In the genomic region with DNA sequence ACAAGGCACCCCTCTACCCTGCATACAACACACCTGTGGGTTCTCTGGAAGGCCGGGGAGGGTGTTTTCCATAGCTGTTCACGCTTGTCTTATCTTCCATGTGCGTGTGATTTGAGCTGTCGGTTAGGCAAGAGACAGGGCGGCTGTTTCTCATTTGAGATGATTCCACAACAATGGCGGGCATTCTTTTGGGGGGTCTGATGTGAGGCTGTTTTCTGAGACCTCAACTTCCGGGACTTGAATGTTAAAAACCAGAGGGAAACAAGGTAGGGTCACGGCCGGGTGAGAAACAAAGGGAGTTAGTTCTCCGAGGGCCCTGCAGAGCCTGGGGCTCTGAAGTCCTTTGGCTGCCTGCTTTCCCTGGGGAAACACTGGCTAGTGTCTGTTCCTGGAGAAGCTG, we compare ENCODE assay signal across 21 mouse cellular contexts. TPM values are rescaled to one million over a fixed set of nuclear protein-coding genes. Genes with fewer than 3 reads are reported as not detected.
DNase-seq lines count a peak whose midpoint lies in the region; ATAC-seq and TF ChIP-seq lines count a peak whose summit lies in the region.
"Had no signal": no experiment of that assay in that cellular context is flagged by ENCODE, and none has a peak within 500 bp of the region (broad histone marks: within the 10 kb centered on the region; RNA-seq: fewer than 3 reads in every experiment).

No protein-coding gene starts in this region.

- H3K4me1 ChIP-seq in hindbrain, embryonic 12.5 days = peaks cover 8% of the 10 kb centered on the region; the same call in 1 of the 2 replicates
- no peaks in the 10 kb centered on the region for H3K4me1 ChIP-seq in hindbrain, postnatal 0 days (ENCODE audit: insufficient read depth, low read length)
- H3K4me1 ChIP-seq in embryonic facial prominence, embryonic 10.5 days = peaks cover 36% of the 10 kb centered on the region
- peaks cover 15% of the 10 kb centered on the region; the same call in 1 of the 2 replicates for H3K4me1 ChIP-seq in embryonic facial prominence, embryonic 14.5 days (ENCODE audit: control insufficient read depth, insufficient read depth, low read length)
- H3K4me1 ChIP-seq in kidney, embryonic 14.5 days (ENCODE audit: control insufficient read depth, insufficient read depth, low read length) = 0 out of 2 replicates have a peak, but pooled peaks cover 7% of the 10 kb centered on the region
- H3K4me1 ChIP-seq: heart, embryonic 15.5 days had no signal

- ATAC-seq in hindbrain, embryonic 12.5 days (ENCODE audit: low FRiP score) = no peak
- ATAC-seq in hindbrain, postnatal 0 days = no peak
- ATAC-seq in embryonic facial prominence, embryonic 14.5 days (ENCODE audit: low read depth) = 0 out of 2 replicates have a peak, but pooled peaks have one; percentile 41
- no peak for ATAC-seq in kidney, embryonic 14.5 days (ENCODE audit: low FRiP score, low TSS enrichment)
- ATAC-seq: forebrain, embryonic 15.5 days; intestine, embryonic 16.5 days had no signal

- no peak for TF ChIP-seq CTCF in hindbrain, postnatal 0 days (IDR thresholded peaks at IDR 0.05; ENCODE audit: low read depth)

- peaks cover 70% of the 10 kb centered on the region for H3K27me3 ChIP-seq in hindbrain, embryonic 12.5 days
- H3K27me3 ChIP-seq in hindbrain, postnatal 0 days (ENCODE audit: insufficient read depth, low read length) = peaks cover 49% of the 10 kb centered on the region
- peaks cover 64% of the 10 kb centered on the region for H3K27me3 ChIP-seq in embryonic facial prominence, embryonic 10.5 days (replicated peaks; ENCODE audit: low read depth, poor library complexity, severe bottlenecking)
- peaks cover 14% of the 10 kb centered on the region for H3K27me3 ChIP-seq in embryonic facial prominence, embryonic 14.5 days (replicated peaks; ENCODE audit: control insufficient read depth, insufficient read depth, low read length)
- H3K27me3 ChIP-seq in kidney, embryonic 14.5 days (ENCODE audit: control insufficient read depth, insufficient read depth, low read length) = peaks cover 25% of the 10 kb centered on the region

- no peak overlapping the region for H3K4me2 ChIP-seq in hindbrain, embryonic 12.5 days (replicated peaks)
- no peak overlapping the region for H3K4me2 ChIP-seq in hindbrain, postnatal 0 days (ENCODE audit: low read depth, low read length)
- no peak overlapping the region for H3K4me2 ChIP-seq in embryonic facial prominence, embryonic 14.5 days (ENCODE audit: low read depth, low read length)
- H3K4me2 ChIP-seq in kidney, embryonic 14.5 days (replicated peaks; ENCODE audit: low read depth, low read length) = no peak overlapping the region
- H3K4me2 ChIP-seq: embryonic facial prominence, embryonic 12.5 days; forebrain, embryonic 15.5 days; heart, embryonic 15.5 days; hindbrain, embryonic 14.5 days had no signal

- peak overlapping the region; percentile 18; the same call in 1 of the 2 replicates for H3K9ac ChIP-seq in hindbrain, embryonic 12.5 days
- no peak overlapping the region for H3K9ac ChIP-seq in hindbrain, postnatal 0 days (replicated peaks; ENCODE audit: low read length)
- no peak overlapping the region; the same call in 1 of the 2 replicates for H3K9ac ChIP-seq in embryonic facial prominence, embryonic 14.5 days (ENCODE audit: low read depth, low read length)
- H3K9ac ChIP-seq in kidney, embryonic 14.5 days (ENCODE audit: low read depth, low read length) = no peak overlapping the region
- H3K9ac ChIP-seq: embryonic facial prominence, embryonic 12.5 days; forebrain, embryonic 15.5 days; heart, embryonic 15.5 days; hindbrain, embryonic 14.5 days had no signal

- H3K4me3 ChIP-seq in hindbrain, embryonic 12.5 days = no peak overlapping the region
- no peak overlapping the region for H3K4me3 ChIP-seq in hindbrain, postnatal 0 days (ENCODE audit: low read length)
- H3K4me3 ChIP-seq in embryonic facial prominence, embryonic 10.5 days = no peak overlapping the region
- no peak overlapping the region for H3K4me3 ChIP-seq in embryonic facial prominence, embryonic 14.5 days (ENCODE audit: low read depth, low read length)
- no peak overlapping the region for H3K4me3 ChIP-seq in kidney, embryonic 14.5 days (ENCODE audit: low read length)
- H3K4me3 ChIP-seq: embryonic facial prominence, embryonic 12.5 days; forebrain, embryonic 15.5 days; heart, embryonic 15.5 days had no signal

- H3K36me3 ChIP-seq in hindbrain, embryonic 12.5 days = no peaks in the 10 kb centered on the region
- no peaks in the 10 kb centered on the region for H3K36me3 ChIP-seq in hindbrain, postnatal 0 days (ENCODE audit: insufficient read depth, low read length)
- peaks cover 13% of the 10 kb centered on the region for H3K36me3 ChIP-seq in embryonic facial prominence, embryonic 10.5 days (replicated peaks)
- no peaks in the 10 kb centered on the region for H3K36me3 ChIP-seq in embryonic facial prominence, embryonic 14.5 days (ENCODE audit: control insufficient read depth, insufficient read depth, low read length)
- no peaks in the 10 kb centered on the region for H3K36me3 ChIP-seq in kidney, embryonic 14.5 days (ENCODE audit: control insufficient read depth, insufficient read depth, low read length)
- H3K36me3 ChIP-seq: embryonic facial prominence, embryonic 12.5 days; forebrain, embryonic 15.5 days; G1E; heart, embryonic 15.5 days had no signal

- H3K9me3 ChIP-seq in hindbrain, embryonic 12.5 days (replicated peaks) = no peaks in the 10 kb centered on the region
- no peaks in the 10 kb centered on the region for H3K9me3 ChIP-seq in hindbrain, postnatal 0 days (ENCODE audit: low read length)
- no peaks in the 10 kb centered on the region for H3K9me3 ChIP-seq in embryonic facial prominence, embryonic 10.5 days
- H3K9me3 ChIP-seq in embryonic facial prominence, embryonic 14.5 days (ENCODE audit: control insufficient read depth, low read length) = no peaks in the 10 kb centered on the region
- H3K9me3 ChIP-seq in kidney, embryonic 14.5 days (ENCODE audit: control insufficient read depth, low read length) = no peaks in the 10 kb centered on the region
- H3K9me3 ChIP-seq: embryonic facial prominence, embryonic 12.5 days; forebrain, embryonic 15.5 days; heart, embryonic 15.5 days had no signal

- WGBS in hindbrain, embryonic 12.5 days = 26% methylated on average over 10 of the region's 10 CpGs
- WGBS in hindbrain, postnatal 0 days = 31% methylated on average over 10 of the region's 10 CpGs
- 15% methylated on average over 10 of the region's 10 CpGs for WGBS in embryonic facial prominence, embryonic 10.5 days
- 6% methylated on average over 10 of the region's 10 CpGs for whole genome bisulfite sequencing in embryonic facial prominence, embryonic 14.5 days
- WGBS in kidney, embryonic 14.5 days = 47% methylated on average over 10 of the region's 10 CpGs

- DNase-seq in hindbrain, postnatal 0 days (ENCODE audit: low spot score) = no peak
- DNase-seq in embryonic facial prominence, embryonic 10.5 days (ENCODE audit: low spot score) = peak; percentile 56
- peak; percentile 34 for DNase-seq in embryonic facial prominence, embryonic 14.5 days (ENCODE audit: low spot score)
- DNase-seq in testis, postnatal 14 days (ENCODE audit: low spot score) = no peak
- DNase-seq: adrenal gland, postnatal 10 days; cerebellum, adult 11-12 months; cerebellum, adult 9-10 months; cerebellum, postnatal 25 days; gastrocnemius, postnatal 36 days; heart, adult 11 months; heart, postnatal 14 days had no signal

- H3K27ac ChIP-seq in hindbrain, embryonic 12.5 days = no peak overlapping the region
- H3K27ac ChIP-seq in hindbrain, postnatal 0 days = no peak overlapping the region
- no peak overlapping the region; the same call in 1 of the 2 replicates for H3K27ac ChIP-seq in embryonic facial prominence, embryonic 10.5 days (replicated peaks)
- no peak overlapping the region for H3K27ac ChIP-seq in embryonic facial prominence, embryonic 14.5 days (replicated peaks; ENCODE audit: low read depth, low read length)
- no peak overlapping the region for H3K27ac ChIP-seq in kidney, embryonic 14.5 days (ENCODE audit: low read depth, low read length)
- H3K27ac ChIP-seq: embryonic facial prominence, embryonic 12.5 days; forebrain, embryonic 15.5 days; heart, embryonic 15.5 days; hindbrain, embryonic 14.5 days had no signal

RNA-seq across cellular contexts. Expression of a gene that starts 11.6 kb away (rescaled TPM):
- polyA plus RNA-seq in hindbrain, embryonic 12.5 days (2016; fragmentation: Nextera tagmentation; extraction: Ambion mirVana) = 1.6 and 1.9 TPM in 2 replicates
- 0.14 and 0.47 TPM in 2 replicates for total RNA-seq in hindbrain, postnatal 0 days (2014; rRNA removed)
- 0.31 and 0.43 TPM in 2 replicates for polyA plus RNA-seq in hindbrain, postnatal 0 days (2015; fragmentation: Nextera tagmentation; extraction: Ambion mirVana)
- polyA plus RNA-seq in embryonic facial prominence, embryonic 10.5 days (2016; fragmentation: Nextera tagmentation; extraction: Ambion mirVana) = 13.7 and 15.4 TPM in 2 replicates
- 8.9 and 9.8 TPM in 2 replicates for polyA plus RNA-seq in embryonic facial prominence, embryonic 14.5 days (2014; fragmentation: Nextera tagmentation; extraction: Ambion mirVana)
- 0.60 and 0.66 TPM in 2 replicates for polyA plus RNA-seq in kidney, embryonic 14.5 days (2014; fragmentation: Nextera tagmentation; extraction: Ambion mirVana)
- total RNA-seq: adrenal gland, postnatal 10 days; gastrocnemius, adult 8-10 months; gastrocnemius, postnatal 36 days; heart, postnatal 14 days; hematopoietic stem cell, adult 5-6 weeks had no signal
- polyA plus RNA-seq: G1E had no signal

Comparison
In these comparisons a context has a peak if more than half of its experiments do, and no peak if none do; other contexts are left out.
1. DNase-seq: peak in embryonic facial prominence, embryonic 10.5 days (single experiment) and embryonic facial prominence, embryonic 14.5 days (single experiment); none in hindbrain, postnatal 0 days (single experiment) and testis, postnatal 14 days (single experiment).